ENCODE assay signal across 26 mouse cellular contexts in the genomic region with DNA sequence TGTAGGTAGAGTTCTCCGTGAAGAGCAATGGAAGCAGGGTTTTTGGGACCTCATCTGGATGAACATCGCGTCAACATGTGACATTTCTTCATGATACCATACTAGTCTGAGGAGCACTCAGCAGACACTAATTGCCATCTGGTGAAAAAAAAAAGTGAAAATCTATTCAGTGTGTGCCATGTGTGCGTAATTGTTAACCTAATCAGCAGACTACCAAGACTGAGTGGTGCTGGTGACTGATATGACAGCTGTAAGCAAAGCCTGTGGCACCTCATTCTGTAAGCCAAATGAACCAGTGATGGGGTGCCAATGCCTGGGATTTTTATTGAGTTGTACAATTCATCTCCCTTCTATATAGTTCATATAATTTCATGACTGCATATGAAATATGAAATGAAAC.
"Had no signal": no experiment of that assay in that cellular context is flagged by ENCODE, and none has a peak within 500 bp of the region (broad histone marks: within the 10 kb centered on the region; RNA-seq: fewer than 3 reads in every experiment).

No protein-coding gene starts in this region.

- H3K9me3 ChIP-seq: heart, embryonic 13.5 days; heart, embryonic 15.5 days; hindbrain, embryonic 13.5 days; hindbrain, embryonic 15.5 days; limb, embryonic 10.5 days; limb, embryonic 12.5 days; liver, embryonic 13.5 days; liver, embryonic 15.5 days had no signal

- H3K27ac ChIP-seq: heart, adult 2 months; heart, embryonic 13.5 days; heart, embryonic 15.5 days; hindbrain, embryonic 13.5 days; hindbrain, embryonic 15.5 days; hindbrain, postnatal 0 days; layer of hippocampus, adult 2 months; left cerebral cortex, adult 2 months; limb, embryonic 10.5 days; limb, embryonic 12.5 days; liver, embryonic 13.5 days; liver, embryonic 15.5 days had no signal

- H3K4me1 ChIP-seq: heart, embryonic 15.5 days; hindbrain, embryonic 13.5 days; hindbrain, embryonic 15.5 days; limb, embryonic 10.5 days; limb, embryonic 12.5 days; liver, embryonic 13.5 days; liver, embryonic 15.5 days had no signal

- H3K9ac ChIP-seq: heart, embryonic 13.5 days; heart, embryonic 15.5 days; hindbrain, embryonic 13.5 days; hindbrain, embryonic 15.5 days; limb, embryonic 12.5 days; liver, embryonic 13.5 days; liver, embryonic 15.5 days had no signal

- H3K36me3 ChIP-seq: heart, embryonic 13.5 days; heart, embryonic 15.5 days; hindbrain, embryonic 13.5 days; hindbrain, embryonic 15.5 days; limb, embryonic 10.5 days; limb, embryonic 12.5 days; liver, embryonic 13.5 days; liver, embryonic 15.5 days had no signal

- H3K4me3 ChIP-seq: heart, adult 2 months; heart, embryonic 13.5 days; heart, embryonic 15.5 days; hindbrain, embryonic 13.5 days; hindbrain, embryonic 15.5 days; layer of hippocampus, adult 2 months; left cerebral cortex, adult 2 months; limb, embryonic 10.5 days; limb, embryonic 12.5 days; liver, embryonic 13.5 days; liver, embryonic 15.5 days had no signal

- ATAC-seq: hindbrain, postnatal 0 days; intestine, embryonic 16.5 days had no signal

- H3K4me2 ChIP-seq: heart, embryonic 11.5 days; heart, embryonic 13.5 days; heart, embryonic 15.5 days; hindbrain, embryonic 13.5 days; hindbrain, embryonic 15.5 days; limb, embryonic 12.5 days; liver, embryonic 11.5 days; liver, embryonic 13.5 days; liver, embryonic 15.5 days had no signal

- DNase-seq: gastrocnemius, postnatal 14 days; gastrocnemius, postnatal 36 days; heart, adult 11 months; heart, adult 2 months; heart, postnatal 14 days; heart, postnatal 36 days; kidney, adult 18-20 months; kidney, adult 8-10 months; kidney, postnatal 10 days; kidney, postnatal 25 days; kidney, postnatal 4 days; liver; liver, embryonic 13.5 days had no signal

- H3K27me3 ChIP-seq: heart, embryonic 13.5 days; heart, embryonic 15.5 days; hindbrain, embryonic 13.5 days; hindbrain, embryonic 15.5 days; limb, embryonic 12.5 days; liver, embryonic 13.5 days; liver, embryonic 15.5 days had no signal
